Mouse (Mus musculus): ENCODE data around the gene Pafah1b2. TPM values are rescaled to one million over a fixed set of nuclear protein-coding genes. Genes with fewer than 3 reads are reported as not detected.

Pafah1b2 gene
- total and polyA plus RNA-seq, 3 experiments: 17.1 to 49.0 (median 46.0) TPM

- H3K4me3 ChIP-seq: no peak overlapping the region
- no peak overlapping the region for H3K9ac ChIP-seq (ENCODE audit: low read depth, low read length)
- intact Hi-C loops (cut with DNase I): no loop called here
- H3K27ac ChIP-seq: no peak overlapping the region
- TF ChIP-seq POLR2A (IDR thresholded peaks at IDR 0.05; ENCODE audit: insufficient read depth, low read depth, low read length) (no peak), CTCF (IDR thresholded peaks at IDR 0.05) (no peak), EP300 (IDR thresholded peaks at IDR 0.05; ENCODE audit: insufficient read depth, low read depth, low read length) (no peak)
- no peaks in the 10 kb centered on the region for H3K4me1 ChIP-seq (ENCODE audit: control insufficient read depth, insufficient read depth, low read length)
- H3K36me3 ChIP-seq (ENCODE audit: control insufficient read depth, insufficient read depth, low read length): no peaks in the 10 kb centered on the region
- no peaks in the 10 kb centered on the region for H3K79me2 ChIP-seq (replicated peaks; ENCODE audit: control insufficient read depth, insufficient read depth, low read length)
- no peaks in the 10 kb centered on the region for H3K27me3 ChIP-seq (ENCODE audit: control insufficient read depth, insufficient read depth, low read length)
- 55% methylated on average over 5 of the region's 5 CpGs for WGBS
- DNase-seq: no peak
These were observed 6.3 kb downstream of the Pafah1b2 start for GRCm38 (mm10) chr9:46006224-46006623.

GRCm38 (mm10) chr9:46004529-46004928, 8.0 kb downstream of the Pafah1b2 start:
- H3K27me3 ChIP-seq (ENCODE audit: control insufficient read depth, insufficient read depth, low read length): no peaks in the 10 kb centered on the region
- whole genome bisulfite sequencing: 63% methylated on average over 3 of the region's 3 CpGs
- H3K36me3 ChIP-seq (ENCODE audit: control insufficient read depth, insufficient read depth, low read length): no peaks in the 10 kb centered on the region
- no peaks in the 10 kb centered on the region for H3K4me1 ChIP-seq (ENCODE audit: control insufficient read depth, insufficient read depth, low read length)
- no peak overlapping the region for H3K9ac ChIP-seq (ENCODE audit: low read depth, low read length)
- no peak for TF ChIP-seq POLR2A (IDR thresholded peaks at IDR 0.05; ENCODE audit: insufficient read depth, low read depth, low read length)
- TF ChIP-seq EP300 (IDR thresholded peaks at IDR 0.05; ENCODE audit: insufficient read depth, low read depth, low read length): no peak
- no peak for TF ChIP-seq CTCF (IDR thresholded peaks at IDR 0.05)
- DNase-seq: no peak
- H3K4me3 ChIP-seq: no peak overlapping the region
- no peaks in the 10 kb centered on the region for H3K79me2 ChIP-seq (replicated peaks; ENCODE audit: control insufficient read depth, insufficient read depth, low read length)
- H3K27ac ChIP-seq: no peak overlapping the region
- intact Hi-C loops (cut with DNase I): no loop called here

GRCm38 (mm10) chr9:46003729-46004128, 8.8 kb downstream of the Pafah1b2 start:
- Histone ChIP-seq H3K79me2 (replicated peaks; ENCODE audit: control insufficient read depth, insufficient read depth, low read length) (no peaks in the 10 kb centered on the region), H3K27ac (no peak overlapping the region), H3K27me3 (ENCODE audit: control insufficient read depth, insufficient read depth, low read length) (no peaks in the 10 kb centered on the region), H3K4me3 (no peak overlapping the region), H3K9ac (ENCODE audit: low read depth, low read length) (no peak overlapping the region), H3K4me1 (ENCODE audit: control insufficient read depth, insufficient read depth, low read length) (no peaks in the 10 kb centered on the region), H3K36me3 (ENCODE audit: control insufficient read depth, insufficient read depth, low read length) (no peaks in the 10 kb centered on the region)
- 3% methylated on average over 7 of the region's 7 CpGs for WGBS
- intact Hi-C loops (cut with DNase I): loop anchor here (1.0 kb wide), 3 partner anchors 188 to 311 kb away; no protein-coding TSS in a partner anchor
- peak; percentile 72 to 91 for DNase-seq
- TF ChIP-seq EP300 (IDR thresholded peaks at IDR 0.05; ENCODE audit: insufficient read depth, low read depth, low read length): peak; percentile 96
- TF ChIP-seq CTCF (IDR thresholded peaks at IDR 0.05): peak; percentile 97
- TF ChIP-seq POLR2A (IDR thresholded peaks at IDR 0.05; ENCODE audit: insufficient read depth, low read depth, low read length): no peak

GRCm38 (mm10) chr9:45999009-45999408, 13.5 kb downstream of the Pafah1b2 start:
- Histone ChIP-seq H3K4me1 (ENCODE audit: control insufficient read depth, insufficient read depth, low read length) (no peaks in the 10 kb centered on the region), H3K4me3 (no peak overlapping the region), H3K27ac (no peak overlapping the region), H3K79me2 (replicated peaks; ENCODE audit: control insufficient read depth, insufficient read depth, low read length) (no peaks in the 10 kb centered on the region), H3K9ac (ENCODE audit: low read depth, low read length) (no peak overlapping the region), H3K36me3 (ENCODE audit: control insufficient read depth, insufficient read depth, low read length) (no peaks in the 10 kb centered on the region), H3K27me3 (ENCODE audit: control insufficient read depth, insufficient read depth, low read length) (no peaks in the 10 kb centered on the region)
- DNase-seq: no peak
- intact Hi-C loops (cut with DNase I): no loop called here
- TF ChIP-seq POLR2A (IDR thresholded peaks at IDR 0.05; ENCODE audit: insufficient read depth, low read depth, low read length) (no peak), CTCF (IDR thresholded peaks at IDR 0.05) (no peak), EP300 (IDR thresholded peaks at IDR 0.05; ENCODE audit: insufficient read depth, low read depth, low read length) (no peak)
- 77% methylated on average over 4 of the region's 4 CpGs for whole genome bisulfite sequencing

GRCm38 (mm10) chr9:45985229-45985567, 27.3 kb downstream of the Pafah1b2 start:
- 0% methylated on average over 4 of the region's 4 CpGs for WGBS
- peak; percentile 64 to 76 for DNase-seq
- Histone ChIP-seq H3K36me3 (ENCODE audit: control insufficient read depth, insufficient read depth, low read length) (peaks cover 6% of the 10 kb centered on the region; the same call in 1 of the 2 replicates), H3K9ac (ENCODE audit: low read depth, low read length) (peak overlapping the region; percentile 96), H3K27ac (peak overlapping the region; percentile 95), H3K27me3 (ENCODE audit: control insufficient read depth, insufficient read depth, low read length) (no peaks in the 10 kb centered on the region), H3K4me1 (ENCODE audit: control insufficient read depth, insufficient read depth, low read length) (peaks cover 7% of the 10 kb centered on the region), H3K4me3 (peak overlapping the region; percentile 97), H3K79me2 (replicated peaks; ENCODE audit: control insufficient read depth, insufficient read depth, low read length) (no peaks in the 10 kb centered on the region)
- TF ChIP-seq POLR2A (IDR thresholded peaks at IDR 0.05; ENCODE audit: insufficient read depth, low read depth, low read length) (no peak), CTCF (IDR thresholded peaks at IDR 0.05) (no peak), EP300 (IDR thresholded peaks at IDR 0.05; ENCODE audit: insufficient read depth, low read depth, low read length) (no peak)
- intact Hi-C loops (cut with DNase I): no loop called here

GRCm38 (mm10) chr9:45984409-45985228, 27.9 kb downstream of the Pafah1b2 start:
- peak overlapping the region; percentile 95 for H3K27ac ChIP-seq
- peaks cover 5% of the 10 kb centered on the region for H3K79me2 ChIP-seq (replicated peaks; ENCODE audit: control insufficient read depth, insufficient read depth, low read length)
- peak overlapping the region; percentile 97 for H3K4me3 ChIP-seq
- peaks cover 8% of the 10 kb centered on the region; the same call in 1 of the 2 replicates for H3K36me3 ChIP-seq (ENCODE audit: control insufficient read depth, insufficient read depth, low read length)
- DNase-seq: peak; percentile 93
- H3K9ac ChIP-seq (ENCODE audit: low read depth, low read length): peak overlapping the region; percentile 96
- H3K4me1 ChIP-seq (ENCODE audit: control insufficient read depth, insufficient read depth, low read length): peaks cover 7% of the 10 kb centered on the region
- no peaks in the 10 kb centered on the region for H3K27me3 ChIP-seq (ENCODE audit: control insufficient read depth, insufficient read depth, low read length)
- intact Hi-C loops (cut with DNase I): loop anchor here (1.0 to 5.0 kb wide), 2 partner anchors 29 to 77 kb away; partner anchors contain the start of genes Pcsk7, Rnf214 and Sidt2
- TF ChIP-seq POLR2A (IDR thresholded peaks at IDR 0.05; ENCODE audit: insufficient read depth, low read depth, low read length): peak; percentile 86
- 0 out of 2 replicates have a peak, but pooled peaks have one; percentile 19 for TF ChIP-seq EP300 (IDR thresholded peaks at IDR 0.05; ENCODE audit: insufficient read depth, low read depth, low read length)
- peak; percentile 7; the same call in 1 of the 2 replicates for TF ChIP-seq CTCF (IDR thresholded peaks at IDR 0.05)
- WGBS: under 1% methylated on average over 69 of the region's 76 CpGs

Data from heart, adult 2 months (tissue).